Mouse (Mus musculus) midbrain, embryonic 12.5 days (tissue): Measurements from ENCODE around the gene Secisbp2. TPM values are rescaled to one million over a fixed set of nuclear protein-coding genes. Genes with fewer than 3 reads are reported as not detected.

Source experiments
- ATAC-seq: fragments of 200-750 bp; cut with Nextera tagmentation; 2 replicates; pipeline ENCODE4 v1.8.0; 2017; ENCODE audit warnings: low read depth, moderate TSS enrichment, moderate library complexity; ENCODE audit not compliant: low FRiP score
- H3K27ac ChIP-seq: fragments of 300-500 bp; sonication (generic); replicated peaks from 2 replicates; pipeline ENCODE4 v1.5.1; 2016; ENCODE audit warnings: mild to moderate bottlenecking
- H3K27me3 ChIP-seq: fragments of 300-500 bp; sonication (generic); 2 replicates; pipeline ENCODE4 v1.6.1; 2016; ENCODE audit warnings: mild to moderate bottlenecking
- H3K36me3 ChIP-seq: fragments of 300-500 bp; sonication (generic); 2 replicates; pipeline ENCODE4 v1.6.1; 2016
- H3K4me1 ChIP-seq: fragments of 300-500 bp; sonication (generic); 2 replicates; pipeline ENCODE4 v1.6.1; 2016
- H3K4me2 ChIP-seq: fragments of 300-500 bp; sonication (generic); replicated peaks from 2 replicates; pipeline ENCODE4 v1.6.1; 2016; ENCODE audit warnings: mild to moderate bottlenecking, moderate library complexity
- H3K4me3 ChIP-seq: fragments of 300-500 bp; sonication (generic); 2 replicates; pipeline ENCODE4 v1.5.1; 2016; ENCODE audit warnings: mild to moderate bottlenecking
- H3K9ac ChIP-seq: fragments of 300-500 bp; sonication (generic); replicated peaks from 2 replicates; pipeline ENCODE4 v1.6.1; 2016; ENCODE audit warnings: mild to moderate bottlenecking, moderate library complexity
- H3K9me3 ChIP-seq: fragments of 300-500 bp; sonication (generic); 2 replicates; pipeline ENCODE4 v1.6.1; 2016; ENCODE audit warnings: mild to moderate bottlenecking
- WGBS: fragments of 180-500 bp; shearing (Covaris S2); methylation state at CpG from one replicate; pipeline ENCODE4 v1.1.7; 2016; 5-methylcytosine and 5-hydroxymethylcytosine counted together
- polyA plus RNA-seq: library from polyadenylated mRNA; unstranded; fragments of >200 nt; fragmentation: Nextera tagmentation; extraction: Ambion mirVana; gene quantifications from 2 replicates; pipeline ENCODE4 v1.2.1, GENCODE M21; 2016

Gene Secisbp2
- polyA plus RNA-seq, 1 experiment from 2014 or later = 39.3 TPM

DNA sequence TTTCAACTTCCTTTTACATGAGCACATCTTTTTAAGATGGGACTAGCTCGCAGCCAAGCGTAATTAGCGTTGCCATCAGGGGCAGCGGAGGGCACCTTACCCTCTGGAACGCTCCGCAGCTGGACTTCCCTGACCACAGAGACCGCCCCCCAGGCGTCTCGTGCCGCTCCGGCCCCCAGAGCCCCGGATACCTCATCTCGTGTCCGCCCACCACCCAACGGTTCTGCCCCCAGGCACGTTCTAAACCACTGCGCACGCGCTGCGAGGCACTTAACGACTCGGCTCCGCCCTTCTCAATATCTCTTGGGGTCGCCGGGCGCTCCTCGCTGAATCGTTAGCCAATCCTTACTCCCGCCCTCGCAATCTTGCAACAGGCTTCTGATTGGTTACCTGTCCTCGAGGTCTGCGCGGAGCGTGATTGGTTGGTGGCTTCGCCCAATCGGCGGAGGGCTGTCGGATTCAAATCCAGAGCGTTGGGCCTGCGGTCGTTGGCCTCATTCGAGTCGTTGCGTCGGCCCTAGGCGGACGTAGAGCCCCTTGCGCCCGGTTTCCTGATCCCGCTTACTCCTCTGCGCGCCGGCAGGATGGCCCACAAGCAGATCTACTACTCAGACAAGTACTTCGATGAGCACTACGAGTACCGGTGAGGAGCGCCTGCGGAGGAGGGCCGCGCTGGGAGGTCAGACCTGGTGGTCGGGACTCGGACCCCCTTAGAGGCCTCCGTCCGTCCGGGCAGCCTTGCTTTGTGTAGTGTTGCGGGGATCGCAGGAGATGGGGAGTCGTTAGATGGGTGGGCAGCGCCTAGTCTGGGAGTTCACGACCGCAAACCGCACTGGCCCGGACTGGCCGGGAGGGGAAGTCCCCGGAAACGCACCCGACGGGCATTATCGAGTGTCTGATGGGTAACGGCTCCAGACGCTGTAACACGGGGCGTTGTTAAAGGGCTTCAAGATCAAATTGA, 6.4 kb upstream of the Secisbp2 start, which contains the start of gene Cks2:
Cks2 (plus strand) TSS at position 404 of the 961 bp plus-strand sequence.
- H3K4me1 ChIP-seq = peaks cover 23% of the 10 kb centered on the region
- H3K4me2 ChIP-seq = peak within 1 kb of the TSS; percentile 69
- under 1% methylated on average over 83 of the region's 83 CpGs for whole genome bisulfite sequencing
- peak; percentile 99 for ATAC-seq
- peak within 1 kb of the TSS; percentile 75 for H3K27ac ChIP-seq
- no peaks in the 10 kb centered on the region for H3K36me3 ChIP-seq
- H3K27me3 ChIP-seq = no peaks in the 10 kb centered on the region
- peak within 1 kb of the TSS; percentile 81 for H3K9ac ChIP-seq
- peak within 1 kb of the TSS; percentile 77 for H3K4me3 ChIP-seq
- H3K9me3 ChIP-seq = no peaks in the 10 kb centered on the region

DNA sequence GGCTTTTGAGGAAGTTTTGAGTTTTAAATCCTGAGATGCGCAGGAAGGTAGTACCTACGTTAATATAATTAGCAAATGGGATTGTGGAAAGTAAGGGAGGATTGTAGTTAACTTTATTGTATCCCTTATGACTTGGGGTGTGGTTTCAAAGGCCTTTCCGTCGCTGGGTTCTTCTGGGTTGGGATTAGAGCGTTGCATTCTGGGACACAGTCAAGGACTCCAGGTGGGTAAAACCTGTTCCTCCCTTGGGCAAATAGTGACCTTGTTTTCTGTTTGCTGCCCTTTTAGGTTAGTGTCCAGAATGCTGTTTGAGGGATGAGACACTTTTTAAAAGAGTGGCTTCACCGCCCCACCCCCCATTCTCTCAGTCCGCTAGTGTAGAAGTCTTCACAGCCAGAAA, 5.6 kb upstream of the Secisbp2 start:
- Histone ChIP-seq H3K9me3 (no peaks in the 10 kb centered on the region), H3K4me1 (peaks cover 26% of the 10 kb centered on the region), H3K27ac (peak overlapping the region; percentile 58; the same call in 1 of the 2 replicates)

DNA sequence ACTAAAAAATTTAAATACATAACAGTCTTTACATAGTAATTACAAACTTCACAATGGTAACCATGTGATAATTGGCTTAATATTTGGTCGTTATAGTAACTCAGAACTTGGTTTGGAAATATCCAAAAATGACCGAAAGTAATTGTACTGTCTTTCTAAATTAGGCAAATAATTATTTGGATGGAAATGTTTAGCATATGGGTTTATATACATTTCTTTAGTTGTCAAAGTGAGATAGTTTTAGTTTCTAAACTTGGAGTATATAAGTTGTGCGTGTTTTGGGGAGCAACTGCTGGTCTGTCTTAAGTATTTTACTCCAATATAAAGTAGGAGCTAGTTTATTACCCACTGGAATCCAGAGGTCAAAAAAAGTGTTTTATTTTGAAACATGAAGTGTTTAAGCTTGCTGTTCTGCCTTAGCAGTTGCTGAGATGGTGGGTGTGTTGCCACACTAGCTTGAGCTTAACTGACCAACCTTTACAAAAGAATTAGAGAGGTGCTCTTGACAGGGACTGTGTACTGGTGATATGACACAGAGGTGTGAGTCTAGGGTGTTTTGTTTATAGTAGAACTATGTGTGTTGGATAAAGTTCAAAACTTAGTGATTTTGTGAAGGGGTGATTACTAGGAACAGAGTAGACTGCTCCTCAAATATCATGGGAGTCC, 5.0 kb upstream of the Secisbp2 start:
- ATAC-seq = no peak
- Histone ChIP-seq H3K9me3 (no peaks in the 10 kb centered on the region), H3K36me3 (no peaks in the 10 kb centered on the region), H3K9ac (peak overlapping the region; percentile 7), H3K4me3 (peak overlapping the region; percentile 77), H3K4me2 (peak overlapping the region; percentile 69), H3K27ac (no peak overlapping the region), H3K4me1 (peaks cover 32% of the 10 kb centered on the region), H3K27me3 (no peaks in the 10 kb centered on the region)
- 23% methylated on average over 3 of the region's 3 CpGs for WGBS

More for the DNA sequence above, 5.6 kb upstream of the Secisbp2 start:
- Histone ChIP-seq H3K4me3 (peak overlapping the region; percentile 77), H3K9ac (peak overlapping the region; percentile 81), H3K27me3 (no peaks in the 10 kb centered on the region), H3K36me3 (no peaks in the 10 kb centered on the region), H3K4me2 (peak overlapping the region; percentile 69)
- ATAC-seq = no peak
- 0% methylated on average over 7 of the region's 7 CpGs for WGBS

DNA sequence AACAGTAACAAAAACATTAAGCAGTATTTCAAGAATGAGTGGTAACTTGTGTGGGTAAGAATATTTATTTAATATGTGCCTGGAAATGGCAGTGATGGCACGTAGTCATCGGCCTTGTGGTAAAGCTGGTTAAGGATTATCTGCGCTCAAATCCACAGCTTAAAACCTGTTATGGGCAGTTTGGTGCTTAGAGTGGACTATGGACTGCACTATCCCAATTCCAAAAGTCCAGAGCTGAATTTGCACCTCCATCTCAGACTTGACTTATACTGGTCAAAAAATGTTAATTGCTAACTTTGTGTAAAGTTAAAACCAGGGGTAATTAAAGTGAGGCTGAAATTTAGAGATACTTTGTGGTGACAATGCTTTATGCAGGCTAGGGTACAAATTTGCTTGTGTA, 3.7 kb upstream of the Secisbp2 start:
- no peak for ATAC-seq
- Histone ChIP-seq H3K27me3 (no peaks in the 10 kb centered on the region), H3K27ac (no peak overlapping the region), H3K36me3 (peaks cover 3% of the 10 kb centered on the region; the same call in 1 of the 2 replicates), H3K4me3 (0 out of 2 replicates have a peak overlapping the region, but pooled peaks have one; percentile 33), H3K4me1 (peaks cover 36% of the 10 kb centered on the region), H3K4me2 (peak overlapping the region; percentile 69), H3K9ac (no peak overlapping the region), H3K9me3 (no peaks in the 10 kb centered on the region)
- WGBS = 87% methylated on average over 3 of the region's 3 CpGs

DNA sequence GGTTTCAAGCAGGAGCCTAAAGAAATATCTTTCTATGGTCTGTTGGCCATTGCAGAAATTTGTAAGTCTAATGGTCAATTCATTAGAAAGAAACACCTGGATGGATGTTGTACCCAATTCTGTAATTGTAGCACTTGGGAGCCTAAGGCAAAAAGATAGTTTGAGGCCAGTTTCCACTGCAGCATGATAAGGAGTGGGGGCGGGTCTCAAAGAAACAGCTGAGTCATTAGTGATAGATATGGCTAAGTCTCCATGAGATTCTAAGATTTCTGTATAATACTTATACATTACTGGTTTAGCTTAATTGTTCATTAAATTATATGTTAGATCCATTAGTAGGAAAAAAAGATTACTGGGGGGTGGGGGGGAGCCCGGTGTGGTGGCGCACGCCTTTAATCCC, 3.3 kb upstream of the Secisbp2 start:
- Histone ChIP-seq H3K9me3 (no peaks in the 10 kb centered on the region), H3K27me3 (no peaks in the 10 kb centered on the region), H3K36me3 (peaks cover 8% of the 10 kb centered on the region; the same call in 1 of the 2 replicates), H3K4me1 (peaks cover 36% of the 10 kb centered on the region), H3K4me2 (peak overlapping the region; percentile 69; the same call in 1 of the 2 replicates), H3K9ac (no peak overlapping the region), H3K4me3 (no peak overlapping the region), H3K27ac (no peak overlapping the region)
- ATAC-seq = no peak
- WGBS = 89% methylated on average over 4 of the region's 4 CpGs

DNA sequence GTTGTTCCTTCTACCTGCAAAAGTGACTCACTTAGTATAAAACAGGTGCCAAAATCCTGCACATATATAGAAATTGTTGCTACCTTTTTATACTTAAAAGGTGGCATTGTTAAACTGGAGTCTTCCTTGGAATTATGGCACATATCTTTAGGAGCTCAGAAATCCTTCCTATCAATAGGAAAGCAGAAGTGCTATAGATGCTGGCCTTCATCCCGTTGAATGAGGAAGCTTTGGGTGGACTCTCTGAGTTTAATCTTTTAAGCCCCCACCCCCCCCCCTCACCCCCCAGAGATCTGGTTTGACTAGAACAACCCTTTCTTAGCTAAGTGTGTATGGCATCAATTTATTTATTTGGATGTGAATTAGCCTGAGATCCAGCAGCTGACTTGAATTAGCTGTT, 1.8 kb upstream of the Secisbp2 start:
- H3K9ac ChIP-seq = no peak overlapping the region
- H3K27me3 ChIP-seq = no peaks in the 10 kb centered on the region
- ATAC-seq = no peak
- H3K4me1 ChIP-seq = peaks cover 36% of the 10 kb centered on the region
- no peak overlapping the region for H3K4me2 ChIP-seq
- 47% methylated on average over 1 of the region's 1 CpGs for WGBS
- peaks cover 21% of the 10 kb centered on the region for H3K36me3 ChIP-seq
- no peaks in the 10 kb centered on the region for H3K9me3 ChIP-seq
- no peak overlapping the region for H3K4me3 ChIP-seq
- H3K27ac ChIP-seq = no peak overlapping the region

DNA sequence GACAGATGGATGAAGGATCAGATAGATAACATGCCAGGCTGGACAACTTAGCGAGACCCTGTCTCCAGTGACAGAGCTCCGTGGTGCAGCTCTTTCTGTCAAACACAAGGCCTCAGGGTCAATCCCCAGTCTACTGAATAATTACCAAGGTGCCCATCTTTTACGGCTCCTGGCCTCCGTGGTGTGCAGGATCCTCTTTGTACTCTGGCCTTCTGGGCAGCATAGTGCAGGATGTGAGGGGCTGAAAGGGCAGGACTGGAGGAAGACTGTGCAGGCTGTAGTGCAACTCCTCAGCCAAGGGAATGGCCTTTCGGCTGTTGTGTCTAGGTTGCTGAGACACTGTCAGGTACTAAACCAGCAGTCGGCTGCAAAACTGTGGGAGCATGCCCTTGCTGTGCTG, 1.7 kb downstream of the Secisbp2 start:
- whole genome bisulfite sequencing = 93% methylated on average over 6 of the region's 6 CpGs
- H3K27ac ChIP-seq = no peak overlapping the region
- H3K27me3 ChIP-seq = no peaks in the 10 kb centered on the region
- H3K4me2 ChIP-seq = no peak overlapping the region
- peaks cover 19% of the 10 kb centered on the region for H3K4me1 ChIP-seq
- no peak overlapping the region for H3K4me3 ChIP-seq
- H3K36me3 ChIP-seq = peaks cover 55% of the 10 kb centered on the region
- no peak overlapping the region for H3K9ac ChIP-seq
- ATAC-seq = no peak
- no peaks in the 10 kb centered on the region for H3K9me3 ChIP-seq

DNA sequence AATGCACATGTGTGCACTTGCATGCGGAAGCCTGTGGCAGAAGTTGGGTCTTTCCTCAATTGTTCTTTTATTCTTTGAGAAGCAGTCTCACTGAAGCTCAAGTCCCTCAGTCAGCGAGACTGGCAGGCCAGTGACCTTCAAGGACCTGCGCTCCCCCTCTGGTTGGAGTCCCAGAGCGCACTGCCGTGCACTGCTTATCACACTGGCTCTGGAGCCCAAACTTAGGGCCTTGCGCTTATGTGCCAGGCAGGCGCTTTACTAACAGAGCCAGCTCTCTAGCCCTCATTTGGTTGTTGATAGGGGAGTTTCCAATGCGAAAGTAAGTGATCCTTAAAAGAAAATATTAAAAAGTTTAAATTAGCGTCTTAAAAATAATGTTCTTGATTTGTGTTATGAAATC, 2.5 kb downstream of the Secisbp2 start:
- H3K9ac ChIP-seq = no peak overlapping the region
- no peak overlapping the region for H3K4me3 ChIP-seq
- H3K9me3 ChIP-seq = no peaks in the 10 kb centered on the region
- peaks cover 63% of the 10 kb centered on the region for H3K36me3 ChIP-seq
- H3K4me1 ChIP-seq = peaks cover 13% of the 10 kb centered on the region
- WGBS = 94% methylated on average over 9 of the region's 9 CpGs
- H3K27me3 ChIP-seq = no peaks in the 10 kb centered on the region
- ATAC-seq = no peak
- H3K4me2 ChIP-seq = no peak overlapping the region
- H3K27ac ChIP-seq = no peak overlapping the region

DNA sequence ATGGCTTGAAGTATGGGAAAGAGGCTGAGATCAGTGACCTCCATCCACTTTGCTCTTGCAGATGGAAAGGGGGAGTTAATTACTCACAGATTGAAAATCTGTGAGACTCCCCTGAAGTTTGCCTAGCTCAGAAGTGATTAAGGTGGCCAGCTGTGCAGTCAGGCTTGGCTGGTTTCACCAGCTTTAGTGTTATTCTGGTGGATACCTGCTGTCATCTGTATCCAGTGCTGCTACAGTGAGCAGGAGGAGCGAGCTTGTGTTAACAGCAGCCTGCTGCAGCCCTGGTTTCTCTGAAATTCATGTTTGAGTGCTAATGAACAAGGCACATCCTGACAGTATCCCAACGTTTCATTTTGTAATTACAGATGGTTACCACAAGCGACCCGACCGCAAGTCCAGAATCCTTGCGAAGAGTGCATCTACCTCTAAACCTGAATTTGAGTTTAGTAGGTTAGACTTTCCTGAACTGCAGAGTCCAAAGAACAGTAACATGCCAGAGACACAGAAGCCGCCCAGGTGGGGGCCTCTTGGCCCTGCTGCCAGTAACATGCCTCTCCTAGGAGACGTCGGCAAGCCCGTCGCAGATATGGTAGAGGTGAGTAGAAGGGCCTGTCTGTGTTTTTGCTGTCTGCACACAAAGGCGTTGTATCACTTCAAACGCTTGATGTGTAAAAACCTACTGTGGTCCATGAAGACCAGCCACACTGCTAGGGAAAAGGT, 5.2 kb downstream of the Secisbp2 start:
- 97% methylated on average over 13 of the region's 13 CpGs for WGBS

DNA sequence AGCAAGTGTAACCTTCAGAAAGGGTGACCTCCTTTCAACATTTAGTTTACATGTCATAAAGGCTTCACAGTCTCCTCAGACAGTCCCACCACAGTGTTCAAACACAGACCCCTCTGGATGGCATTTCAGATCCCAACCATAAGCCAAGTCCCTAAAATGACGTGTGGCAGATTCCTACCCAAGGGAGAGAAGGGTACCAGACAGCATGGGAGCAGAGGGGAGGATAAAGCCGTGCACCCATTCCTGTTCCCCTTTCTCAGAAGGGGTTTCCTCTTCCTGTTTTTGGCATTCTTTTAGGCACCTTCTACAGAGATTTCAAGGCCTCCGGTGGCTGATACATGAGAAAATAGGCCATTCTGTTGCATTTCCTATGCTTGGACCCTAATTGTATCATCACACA, 6.6 kb downstream of the Secisbp2 start:
- WGBS = 88% methylated on average over 3 of the region's 3 CpGs
- ATAC-seq = no peak
- Histone ChIP-seq H3K27ac (no peak overlapping the region), H3K36me3 (peaks cover 92% of the 10 kb centered on the region), H3K4me1 (no peaks in the 10 kb centered on the region), H3K27me3 (no peaks in the 10 kb centered on the region), H3K4me3 (no peak overlapping the region), H3K4me2 (no peak overlapping the region), H3K9me3 (no peaks in the 10 kb centered on the region), H3K9ac (no peak overlapping the region)

More for the DNA sequence above, 5.2 kb downstream of the Secisbp2 start:
- H3K4me1 ChIP-seq = peaks cover 4% of the 10 kb centered on the region; the same call in 1 of the 2 replicates
- peaks cover 85% of the 10 kb centered on the region for H3K36me3 ChIP-seq
- no peaks in the 10 kb centered on the region for H3K9me3 ChIP-seq
- no peaks in the 10 kb centered on the region for H3K27me3 ChIP-seq
- no peak overlapping the region for H3K9ac ChIP-seq
- H3K4me2 ChIP-seq = no peak overlapping the region
- no peak overlapping the region for H3K27ac ChIP-seq
- no peak overlapping the region for H3K4me3 ChIP-seq
- no peak for ATAC-seq

DNA sequence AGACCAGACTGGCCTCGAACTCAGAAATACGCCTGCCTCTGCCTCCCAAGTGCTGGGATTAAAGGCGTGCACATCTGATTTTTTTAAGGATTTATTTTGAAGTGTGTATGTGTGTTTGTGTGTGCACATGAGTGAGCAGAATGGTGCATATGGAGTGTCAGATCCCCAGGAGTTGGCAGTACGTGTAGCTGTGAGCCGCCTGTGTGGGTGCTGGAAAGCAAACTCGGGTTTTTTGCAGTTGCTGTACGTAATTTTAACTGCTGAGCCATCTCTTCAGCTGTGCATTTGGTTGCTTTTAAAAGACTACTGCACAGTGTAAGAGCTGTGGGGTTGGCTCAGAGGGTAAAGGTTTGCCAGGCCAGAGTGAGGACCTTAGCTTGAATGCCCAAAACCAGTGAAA, 8.1 kb downstream of the Secisbp2 start:
- Histone ChIP-seq H3K4me3 (no peak overlapping the region), H3K9ac (no peak overlapping the region), H3K4me1 (no peaks in the 10 kb centered on the region), H3K9me3 (no peaks in the 10 kb centered on the region), H3K4me2 (no peak overlapping the region), H3K36me3 (peaks cover 92% of the 10 kb centered on the region), H3K27me3 (no peaks in the 10 kb centered on the region), H3K27ac (no peak overlapping the region)
- 96% methylated on average over 7 of the region's 7 CpGs for WGBS
- ATAC-seq = no peak
